Mouse (Mus musculus) lung, embryonic 16.5 days (tissue): ENCODE data around the gene Yaf2. TPM values are rescaled to one million over a fixed set of nuclear protein-coding genes. Genes with fewer than 3 reads are reported as not detected.
"Not testable (repeated sequence)": the region's sequence is repeated elsewhere in the genome, so short reads cannot be mapped to it uniquely, and the experiment has no call there.

ENCODE experiments used
- ATAC-seq: fragments of 200-750 bp; cut with Nextera tagmentation; 2 replicates; pipeline ENCODE4 v1.8.0; 2017; ENCODE audit warnings: low read depth, mild to moderate bottlenecking, moderate library complexity
- H3K27ac ChIP-seq: fragments of 300-500 bp; sonication (generic); 2 replicates; pipeline ENCODE4 v1.5.1; 2014; ENCODE audit warnings: mild to moderate bottlenecking, control low read depth, low read length
- H3K27me3 ChIP-seq: fragments of 300-500 bp; sonication (generic); 2 replicates; pipeline ENCODE4 v1.6.1; 2014; ENCODE audit warnings: low read depth, low read length, mixed read lengths; ENCODE audit not compliant: control insufficient read depth, insufficient read depth
- H3K36me3 ChIP-seq: fragments of 300-500 bp; sonication (generic); 2 replicates; pipeline ENCODE4 v1.6.1; 2014; ENCODE audit warnings: low read length; ENCODE audit not compliant: control insufficient read depth, insufficient read depth
- H3K4me1 ChIP-seq: fragments of 300-500 bp; sonication (generic); replicated peaks from 2 replicates; pipeline ENCODE4 v1.6.1; 2014; ENCODE audit warnings: low read length, mixed read lengths; ENCODE audit not compliant: control insufficient read depth, insufficient read depth
- H3K4me2 ChIP-seq: fragments of 300-500 bp; sonication (generic); 2 replicates; pipeline ENCODE4 v1.6.1; 2014; ENCODE audit warnings: low read depth, low read length, control low read depth
- H3K4me3 ChIP-seq: fragments of 300-500 bp; sonication (generic); 2 replicates; pipeline ENCODE4 v1.5.1; 2014; ENCODE audit warnings: mild to moderate bottlenecking, low read length, control low read depth
- H3K9ac ChIP-seq: fragments of 300-500 bp; sonication (generic); 2 replicates; pipeline ENCODE4 v1.6.1; 2014; ENCODE audit warnings: low read length, control low read depth
- H3K9me3 ChIP-seq: fragments of 300-500 bp; sonication (generic); 2 replicates; pipeline ENCODE4 v1.6.1; 2016; ENCODE audit warnings: low read length; ENCODE audit not compliant: control insufficient read depth
- WGBS: fragments of 180-500 bp; shearing (Covaris S2); extraction: QIAGEN DNeasy Blood & Tissue Kit; methylation state at CpG from one replicate; pipeline ENCODE4 v1.1.7; 2014; 5-methylcytosine and 5-hydroxymethylcytosine counted together
- polyA plus RNA-seq: library from polyadenylated mRNA; unstranded; fragments of >200 nt; fragmentation: Nextera tagmentation; extraction: Ambion mirVana; gene quantifications from 2 replicates; pipeline ENCODE4 v1.2.1, GENCODE M21; 2015

The Yaf2 gene
- polyA plus RNA-seq, 1 experiment from 2014 or later = 55.3 TPM

GRCm38 (mm10) chr15:93340630-93341379 lies 4.1 kb upstream of the Yaf2 start:
- Histone ChIP-seq H3K9me3 (no peaks in the 10 kb centered on the region), H3K9ac (no peak overlapping the region), H3K27ac (no peak overlapping the region), H3K4me3 (no peak overlapping the region), H3K4me2 (no peak overlapping the region), H3K36me3 (no peaks in the 10 kb centered on the region), H3K4me1 (peaks cover 3% of the 10 kb centered on the region), H3K27me3 (no peaks in the 10 kb centered on the region)
- ATAC-seq = no peak
- WGBS = 74% methylated on average over 10 of the region's 10 CpGs

GRCm38 (mm10) chr15:93336658-93336924 lies 144 bp downstream of the Yaf2 start:
- no peak for ATAC-seq
- H3K4me2 ChIP-seq = peak overlapping the region; percentile 78
- H3K27me3 ChIP-seq = no peaks in the 10 kb centered on the region
- 0% methylated on average over 4 of the region's 52 CpGs for WGBS
- peak overlapping the region; percentile 88 for H3K9ac ChIP-seq
- peak overlapping the region; percentile 92 for H3K4me3 ChIP-seq
- H3K9me3 ChIP-seq = no peaks in the 10 kb centered on the region
- H3K27ac ChIP-seq = peak overlapping the region; percentile 92
- peaks cover 7% of the 10 kb centered on the region for H3K4me1 ChIP-seq
- H3K36me3 ChIP-seq = peaks cover 5% of the 10 kb centered on the region; the same call in 1 of the 2 replicates

GRCm38 (mm10) chr15:93335821-93336657 lies 696 bp downstream of the Yaf2 start:
- peak overlapping the region; percentile 92 for H3K4me3 ChIP-seq
- WGBS = under 1% methylated on average over 65 of the region's 110 CpGs
- peaks cover 7% of the 10 kb centered on the region for H3K4me1 ChIP-seq
- peak overlapping the region; percentile 92 for H3K27ac ChIP-seq
- no peaks in the 10 kb centered on the region for H3K9me3 ChIP-seq
- H3K36me3 ChIP-seq = peaks cover 5% of the 10 kb centered on the region; the same call in 1 of the 2 replicates
- H3K4me2 ChIP-seq = peak overlapping the region; percentile 78
- H3K9ac ChIP-seq = peak overlapping the region; percentile 88
- H3K27me3 ChIP-seq = no peaks in the 10 kb centered on the region
- peak; percentile 76 for ATAC-seq

- Histone ChIP-seq H3K9ac (no peak overlapping the region), H3K36me3 (peaks cover 5% of the 10 kb centered on the region; the same call in 1 of the 2 replicates), H3K27ac (no peak overlapping the region), H3K4me3 (no peak overlapping the region), H3K4me2 (no peak overlapping the region), H3K4me1 (peaks cover 3% of the 10 kb centered on the region; the same call in 1 of the 2 replicates), H3K27me3 (no peaks in the 10 kb centered on the region), H3K9me3 (no peaks in the 10 kb centered on the region)
- no peak for ATAC-seq
- WGBS = 84% methylated on average over 11 of the region's 11 CpGs
Measured at GRCm38 (mm10) chr15:93331256-93331655, 5.5 kb downstream of the Yaf2 start.

DNA sequence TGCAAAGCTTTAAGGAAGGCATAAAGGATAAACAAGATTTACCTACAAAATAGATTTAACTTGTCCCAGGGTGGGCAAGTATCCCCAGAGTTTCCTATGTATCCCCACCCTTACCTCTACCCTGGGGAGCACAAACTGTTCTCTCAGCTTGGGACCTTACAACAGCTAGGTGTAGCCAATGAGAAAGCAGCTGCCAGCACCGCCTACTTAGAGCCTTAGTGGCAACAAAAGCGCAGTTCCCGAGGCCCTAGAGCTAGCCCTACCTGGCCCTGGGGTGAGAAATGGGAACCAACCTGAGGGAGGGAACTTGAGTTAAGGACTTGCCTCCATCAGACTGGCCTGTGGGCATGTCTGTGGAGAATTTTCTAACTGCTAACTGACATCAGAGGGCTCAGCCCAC lies 9.5 kb downstream of the Yaf2 start:
- Histone ChIP-seq H3K4me3 (no peak overlapping the region), H3K27me3 (no peaks in the 10 kb centered on the region), H3K4me2 (no peak overlapping the region), H3K36me3 (no peaks in the 10 kb centered on the region), H3K9me3 (no peaks in the 10 kb centered on the region), H3K27ac (no peak overlapping the region), H3K4me1 (peaks cover 5% of the 10 kb centered on the region), H3K9ac (no peak overlapping the region)
- ATAC-seq = no peak
- 61% methylated on average over 3 of the region's 3 CpGs for WGBS

- no peak overlapping the region for H3K9ac ChIP-seq
- H3K27me3 ChIP-seq = no peaks in the 10 kb centered on the region
- 52% methylated on average over 10 of the region's 10 CpGs for WGBS
- no peak overlapping the region for H3K27ac ChIP-seq
- H3K4me1 ChIP-seq = peaks cover 5% of the 10 kb centered on the region
- ATAC-seq = no peak
- H3K4me2 ChIP-seq = no peak overlapping the region
- H3K36me3 ChIP-seq = no peaks in the 10 kb centered on the region
- H3K9me3 ChIP-seq = no peaks in the 10 kb centered on the region
- H3K4me3 ChIP-seq = no peak overlapping the region
Measured at GRCm38 (mm10) chr15:93326651-93327050, 10.1 kb downstream of the Yaf2 start.

- Histone ChIP-seq H3K9me3 (no peaks in the 10 kb centered on the region), H3K4me2 (no peak overlapping the region), H3K27me3 (no peaks in the 10 kb centered on the region), H3K4me3 (no peak overlapping the region), H3K36me3 (no peaks in the 10 kb centered on the region), H3K9ac (no peak overlapping the region), H3K4me1 (peaks cover 5% of the 10 kb centered on the region), H3K27ac (no peak overlapping the region)
- no peak for ATAC-seq
- WGBS = 67% methylated on average over 5 of the region's 5 CpGs
Measured at GRCm38 (mm10) chr15:93325360-93325759, 11.4 kb downstream of the Yaf2 start.

GRCm38 (mm10) chr15:93318781-93319180 lies 18.0 kb downstream of the Yaf2 start:
- no peak for ATAC-seq

DNA sequence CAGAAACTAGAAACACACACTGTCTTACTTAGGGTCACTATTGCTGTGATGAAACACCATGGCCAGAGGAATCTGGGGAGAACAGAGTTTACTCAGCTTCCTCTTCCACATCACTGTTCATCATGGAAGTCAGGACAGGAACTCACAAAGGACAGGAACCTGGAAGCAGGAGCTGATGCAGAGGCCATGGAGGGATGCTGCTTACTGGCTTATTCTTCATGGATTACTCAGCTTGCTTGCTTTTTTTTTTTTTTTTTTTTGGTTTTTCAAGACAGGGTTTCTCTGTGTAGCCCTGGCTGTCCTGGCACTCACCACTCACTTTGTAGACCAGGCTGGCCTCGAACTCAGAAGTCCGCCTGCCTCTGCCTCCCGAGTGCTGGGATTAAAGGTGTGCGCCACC lies 26.4 kb downstream of the Yaf2 start:
- H3K27ac ChIP-seq, H3K4me1 ChIP-seq, ATAC-seq, H3K9ac ChIP-seq, H3K27me3 ChIP-seq, H3K4me2 ChIP-seq, H3K4me3 ChIP-seq, H3K36me3 ChIP-seq, H3K9me3 ChIP-seq: not testable (repeated sequence)
- WGBS = 94% methylated on average over 4 of the region's 4 CpGs

More at GRCm38 (mm10) chr15:93318781-93319180, 18.0 kb downstream of the Yaf2 start:
- H3K36me3 ChIP-seq = no peaks in the 10 kb centered on the region
- no peaks in the 10 kb centered on the region for H3K4me1 ChIP-seq
- H3K27ac ChIP-seq = no peak overlapping the region
- no peaks in the 10 kb centered on the region for H3K27me3 ChIP-seq
- WGBS = 96% methylated on average over 1 of the region's 1 CpGs
- H3K4me3 ChIP-seq = no peak overlapping the region
- no peaks in the 10 kb centered on the region for H3K9me3 ChIP-seq
- no peak overlapping the region for H3K9ac ChIP-seq
- H3K4me2 ChIP-seq = no peak overlapping the region
